Mouse (Mus musculus): ENCODE results near the gene Ptpn14.
"Not testable (repeated sequence)": the region's sequence is repeated elsewhere in the genome, so short reads cannot be mapped to it uniquely, and the experiment has no call there.

Ptpn14 gene

GRCm38 (mm10) chr1:189727884-189728783 is at the start of gene Ptpn14:
Gene Ptpn14 (plus strand): TSS chr1:189728268.
- DNase-seq (ENCODE audit: low spot score in 2 of 2), result peak in 1 of 2 experiments; percentile 48

GRCm38 (mm10) chr1:189679555-189679954 is 48.5 kb upstream of the Ptpn14 start:
- no peak for DNase-seq (ENCODE audit: low spot score in 2 of 2)

- DNase-seq (ENCODE audit: low spot score in 2 of 2), result no peak
Measured at GRCm38 (mm10) chr1:189684786-189685415, 43.2 kb upstream of the Ptpn14 start.

- no peak for DNase-seq (ENCODE audit: low spot score in 2 of 2)
Measured at GRCm38 (mm10) chr1:189686025-189686424, 42.0 kb upstream of the Ptpn14 start.

- peak; percentile 94 to 96 for DNase-seq (ENCODE audit: low spot score in 2 of 2)
Measured at GRCm38 (mm10) chr1:189687654-189688387, 40.2 kb upstream of the Ptpn14 start, which contains the start of gene Cenpf. Gene Cenpf (minus strand): TSS chr1:189688086.

- no peak for DNase-seq (ENCODE audit: low spot score in 2 of 2)
Measured at GRCm38 (mm10) chr1:189688388-189688750, 39.7 kb upstream of the Ptpn14 start.

- no peak for DNase-seq (ENCODE audit: low spot score in 2 of 2)
Measured at GRCm38 (mm10) chr1:189689050-189689833, 38.8 kb upstream of the Ptpn14 start.

- not testable (repeated sequence) for DNase-seq (ENCODE audit: low spot score in 2 of 2)
Measured at GRCm38 (mm10) chr1:189692442-189692841, 35.6 kb upstream of the Ptpn14 start.

GRCm38 (mm10) chr1:189694391-189694790 is 33.7 kb upstream of the Ptpn14 start:
- DNase-seq (ENCODE audit: low spot score in 2 of 2), result no peak

- DNase-seq (ENCODE audit: low spot score in 2 of 2), result no peak
Measured at GRCm38 (mm10) chr1:189695321-189695720, 32.7 kb upstream of the Ptpn14 start.

GRCm38 (mm10) chr1:189698416-189698815 is 29.7 kb upstream of the Ptpn14 start:
- DNase-seq (ENCODE audit: low spot score in 2 of 2), result no peak

GRCm38 (mm10) chr1:189700186-189700585 is 27.9 kb upstream of the Ptpn14 start:
- DNase-seq (ENCODE audit: low spot score in 2 of 2), result no peak

GRCm38 (mm10) chr1:189700990-189701389 is 27.1 kb upstream of the Ptpn14 start:
- peak; percentile 62 to 80 for DNase-seq (ENCODE audit: low spot score in 2 of 2)

- DNase-seq (ENCODE audit: low spot score in 2 of 2), result no peak
Measured at GRCm38 (mm10) chr1:189703156-189703555, 24.9 kb upstream of the Ptpn14 start.

GRCm38 (mm10) chr1:189703591-189703990 is 24.5 kb upstream of the Ptpn14 start:
- no peak for DNase-seq (ENCODE audit: low spot score in 2 of 2)

GRCm38 (mm10) chr1:189706040-189706645 is 21.9 kb upstream of the Ptpn14 start:
- DNase-seq (ENCODE audit: low spot score in 2 of 2), result no peak

- DNase-seq (ENCODE audit: low spot score in 2 of 2), result no peak
Measured at GRCm38 (mm10) chr1:189707014-189707413, 21.1 kb upstream of the Ptpn14 start.

GRCm38 (mm10) chr1:189707419-189707818 is 20.6 kb upstream of the Ptpn14 start:
- no peak for DNase-seq (ENCODE audit: low spot score in 2 of 2)

GRCm38 (mm10) chr1:189709001-189709400 is 19.1 kb upstream of the Ptpn14 start:
- DNase-seq (ENCODE audit: low spot score in 2 of 2), result no peak

GRCm38 (mm10) chr1:189715915-189716797 is 11.9 kb upstream of the Ptpn14 start:
- DNase-seq (ENCODE audit: low spot score in 2 of 2), result peak in 1 of 2 experiments; percentile 49

Measured in cerebellum, postnatal 4 days (tissue).